Mouse (Mus musculus) mesoderm, embryonic 11.5 days (tissue): Measurements from ENCODE around the gene Mical2.

Source experiments
- DNase-seq: peaks from one replicate; pipeline ENCODE4 v3.0.0-alpha.2; 2012; ENCODE audit warnings: low read depth, low spot score

The Mical2 gene

GRCm38 (mm10) chr7:112354503-112354951 is 128.9 kb downstream of the Mical2 start:
- no peak for DNase-seq

- no peak for DNase-seq
Measured at GRCm38 (mm10) chr7:112359594-112359993, 133.9 kb downstream of the Mical2 start.

GRCm38 (mm10) chr7:112362574-112363200 is 137.0 kb downstream of the Mical2 start:
- DNase-seq: no peak

- no peak for DNase-seq
Measured at GRCm38 (mm10) chr7:112365864-112366263, 140.2 kb downstream of the Mical2 start.

- peak; percentile 90 for DNase-seq
Measured at GRCm38 (mm10) chr7:112369046-112369445, 143.4 kb downstream of the Mical2 start.

- DNase-seq: no peak
Measured at GRCm38 (mm10) chr7:112369977-112370376, 144.3 kb downstream of the Mical2 start.

GRCm38 (mm10) chr7:112371387-112371786 is 145.7 kb downstream of the Mical2 start:
- DNase-seq: no peak

GRCm38 (mm10) chr7:112374035-112374434 is 148.4 kb downstream of the Mical2 start:
- no peak for DNase-seq

- no peak for DNase-seq
Measured at GRCm38 (mm10) chr7:112375062-112375461, 149.4 kb downstream of the Mical2 start.

GRCm38 (mm10) chr7:112375900-112376299 is 150.2 kb downstream of the Mical2 start:
- no peak for DNase-seq

- no peak for DNase-seq
Measured at GRCm38 (mm10) chr7:112376611-112377010, 151.0 kb downstream of the Mical2 start.

GRCm38 (mm10) chr7:112377314-112377713 is 151.7 kb downstream of the Mical2 start:
- DNase-seq: peak; percentile 85

- no peak for DNase-seq
Measured at GRCm38 (mm10) chr7:112378056-112378455, 152.4 kb downstream of the Mical2 start.

GRCm38 (mm10) chr7:112378476-112378875 is 152.8 kb downstream of the Mical2 start:
- no peak for DNase-seq

- no peak for DNase-seq
Measured at GRCm38 (mm10) chr7:112386521-112386920, 160.9 kb downstream of the Mical2 start.

- no peak for DNase-seq
Measured at GRCm38 (mm10) chr7:112387876-112388275, 162.2 kb downstream of the Mical2 start.

GRCm38 (mm10) chr7:112388363-112388875 is 162.8 kb downstream of the Mical2 start:
- no peak for DNase-seq

GRCm38 (mm10) chr7:112389611-112390251 is 164.1 kb downstream of the Mical2 start:
- DNase-seq: no peak

- DNase-seq: peak; percentile 53
Measured at GRCm38 (mm10) chr7:112390252-112390936, 164.7 kb downstream of the Mical2 start.

- DNase-seq: peak; percentile 43
Measured at GRCm38 (mm10) chr7:112390937-112391605, 165.4 kb downstream of the Mical2 start.

GRCm38 (mm10) chr7:112397786-112398185 is 172.1 kb downstream of the Mical2 start:
- DNase-seq: no peak
